Mouse (Mus musculus): ENCODE data around the gene Sytl2. TPM values are rescaled to one million over a fixed set of nuclear protein-coding genes. Genes with fewer than 3 reads are reported as not detected.

Gene Sytl2
- polyA plus RNA-seq, 1 experiment from 2014 or later, result 4.1 TPM

- no peak for ATAC-seq (ENCODE audit: borderline replicate concordance, extremely low read depth, low FRiP score, low TSS enrichment)
- 38% methylated on average over 3 of the region's 3 CpGs for WGBS
- H3K36me3 ChIP-seq, result no peaks in the 10 kb centered on the region
These were observed 11.4 kb downstream of the Sytl2 start for GRCm38 (mm10) chr7:90313421-90313820.

GRCm38 (mm10) chr7:90316823-90317222 is 14.8 kb downstream of the Sytl2 start:
- ATAC-seq (ENCODE audit: borderline replicate concordance, extremely low read depth, low FRiP score, low TSS enrichment), result no peak
- H3K4me1 ChIP-seq, result peaks cover 5% of the 10 kb centered on the region; the same call in 1 of the 2 replicates
- no peak overlapping the region for H3K4me3 ChIP-seq
- H3K9me3 ChIP-seq, result no peaks in the 10 kb centered on the region
- no peak overlapping the region for H3K4me2 ChIP-seq
- H3K36me3 ChIP-seq, result no peaks in the 10 kb centered on the region
- H3K27me3 ChIP-seq, result no peaks in the 10 kb centered on the region
- no peak overlapping the region for H3K27ac ChIP-seq
- 80% methylated on average over 2 of the region's 2 CpGs for WGBS
- H3K9ac ChIP-seq, result no peak overlapping the region

More at GRCm38 (mm10) chr7:90313421-90313820, 11.4 kb downstream of the Sytl2 start:
- H3K27ac ChIP-seq, result no peak overlapping the region
- no peak overlapping the region for H3K9ac ChIP-seq
- no peaks in the 10 kb centered on the region for H3K9me3 ChIP-seq
- no peaks in the 10 kb centered on the region for H3K27me3 ChIP-seq
- H3K4me3 ChIP-seq, result no peak overlapping the region
- no peak overlapping the region for H3K4me2 ChIP-seq
- peaks cover 5% of the 10 kb centered on the region; the same call in 1 of the 2 replicates for H3K4me1 ChIP-seq

- Histone ChIP-seq H3K27me3 (no peaks in the 10 kb centered on the region), H3K4me1 (no peaks in the 10 kb centered on the region), H3K9me3 (no peaks in the 10 kb centered on the region), H3K4me3 (no peak overlapping the region), H3K4me2 (no peak overlapping the region), H3K27ac (no peak overlapping the region), H3K36me3 (no peaks in the 10 kb centered on the region), H3K9ac (no peak overlapping the region)
- WGBS, result 76% methylated on average over 1 of the region's 1 CpGs
- ATAC-seq (ENCODE audit: borderline replicate concordance, extremely low read depth, low FRiP score, low TSS enrichment), result no peak
These were observed 17.4 kb downstream of the Sytl2 start for GRCm38 (mm10) chr7:90319446-90319845.

GRCm38 (mm10) chr7:90320124-90320523 is 18.1 kb downstream of the Sytl2 start:
- no peak overlapping the region for H3K4me2 ChIP-seq
- H3K27me3 ChIP-seq, result no peaks in the 10 kb centered on the region
- H3K4me3 ChIP-seq, result no peak overlapping the region
- H3K27ac ChIP-seq, result no peak overlapping the region
- 39% methylated on average over 5 of the region's 5 CpGs for WGBS
- no peaks in the 10 kb centered on the region for H3K9me3 ChIP-seq
- no peak overlapping the region for H3K9ac ChIP-seq
- H3K36me3 ChIP-seq, result no peaks in the 10 kb centered on the region
- no peak for ATAC-seq (ENCODE audit: borderline replicate concordance, extremely low read depth, low FRiP score, low TSS enrichment)
- no peaks in the 10 kb centered on the region for H3K4me1 ChIP-seq

GRCm38 (mm10) chr7:90325166-90325565 is 23.1 kb downstream of the Sytl2 start:
- WGBS, result 85% methylated on average over 4 of the region's 4 CpGs
- H3K9ac ChIP-seq, result no peak overlapping the region
- H3K36me3 ChIP-seq, result no peaks in the 10 kb centered on the region
- no peak overlapping the region for H3K4me2 ChIP-seq
- ATAC-seq (ENCODE audit: borderline replicate concordance, extremely low read depth, low FRiP score, low TSS enrichment), result no peak
- H3K27ac ChIP-seq, result no peak overlapping the region
- H3K27me3 ChIP-seq, result no peaks in the 10 kb centered on the region
- H3K4me3 ChIP-seq, result no peak overlapping the region
- H3K4me1 ChIP-seq, result no peaks in the 10 kb centered on the region
- no peaks in the 10 kb centered on the region for H3K9me3 ChIP-seq

GRCm38 (mm10) chr7:90330200-90330599 is 28.1 kb downstream of the Sytl2 start:
- Histone ChIP-seq H3K27ac (no peak overlapping the region), H3K4me3 (no peak overlapping the region), H3K4me1 (no peaks in the 10 kb centered on the region), H3K9ac (no peak overlapping the region), H3K27me3 (no peaks in the 10 kb centered on the region), H3K9me3 (no peaks in the 10 kb centered on the region), H3K36me3 (no peaks in the 10 kb centered on the region), H3K4me2 (no peak overlapping the region)
- ATAC-seq (ENCODE audit: borderline replicate concordance, extremely low read depth, low FRiP score, low TSS enrichment), result no peak
- 77% methylated on average over 1 of the region's 1 CpGs for WGBS

GRCm38 (mm10) chr7:90332483-90333065 is 30.5 kb downstream of the Sytl2 start:
- Histone ChIP-seq H3K9ac (no peak overlapping the region), H3K27me3 (no peaks in the 10 kb centered on the region), H3K4me3 (no peak overlapping the region), H3K27ac (no peak overlapping the region), H3K4me1 (no peaks in the 10 kb centered on the region), H3K9me3 (no peaks in the 10 kb centered on the region), H3K4me2 (no peak overlapping the region), H3K36me3 (no peaks in the 10 kb centered on the region)
- 76% methylated on average over 3 of the region's 3 CpGs for WGBS
- ATAC-seq (ENCODE audit: borderline replicate concordance, extremely low read depth, low FRiP score, low TSS enrichment), result no peak

GRCm38 (mm10) chr7:90334362-90334761 is 32.3 kb downstream of the Sytl2 start:
- Histone ChIP-seq H3K4me3 (no peak overlapping the region), H3K36me3 (no peaks in the 10 kb centered on the region), H3K4me1 (no peaks in the 10 kb centered on the region), H3K27ac (no peak overlapping the region), H3K9me3 (no peaks in the 10 kb centered on the region), H3K9ac (no peak overlapping the region), H3K4me2 (no peak overlapping the region), H3K27me3 (no peaks in the 10 kb centered on the region)
- WGBS, result 72% methylated on average over 6 of the region's 6 CpGs
- no peak for ATAC-seq (ENCODE audit: borderline replicate concordance, extremely low read depth, low FRiP score, low TSS enrichment)

GRCm38 (mm10) chr7:90334831-90335230 is 32.8 kb downstream of the Sytl2 start:
- H3K36me3 ChIP-seq, result no peaks in the 10 kb centered on the region
- 83% methylated on average over 3 of the region's 3 CpGs for WGBS

GRCm38 (mm10) chr7:90335755-90336194 is 33.7 kb downstream of the Sytl2 start:
- H3K27ac ChIP-seq, result no peak overlapping the region
- ATAC-seq (ENCODE audit: borderline replicate concordance, extremely low read depth, low FRiP score, low TSS enrichment), result no peak
- no peaks in the 10 kb centered on the region for H3K9me3 ChIP-seq
- H3K36me3 ChIP-seq, result no peaks in the 10 kb centered on the region
- no peaks in the 10 kb centered on the region for H3K4me1 ChIP-seq
- no peaks in the 10 kb centered on the region for H3K27me3 ChIP-seq
- 43% methylated on average over 3 of the region's 3 CpGs for WGBS
- H3K9ac ChIP-seq, result no peak overlapping the region
- no peak overlapping the region for H3K4me2 ChIP-seq
- no peak overlapping the region for H3K4me3 ChIP-seq

More at GRCm38 (mm10) chr7:90334831-90335230, 32.8 kb downstream of the Sytl2 start:
- no peak overlapping the region for H3K4me3 ChIP-seq
- no peak overlapping the region for H3K4me2 ChIP-seq
- ATAC-seq (ENCODE audit: borderline replicate concordance, extremely low read depth, low FRiP score, low TSS enrichment), result no peak
- H3K9me3 ChIP-seq, result no peaks in the 10 kb centered on the region
- H3K4me1 ChIP-seq, result no peaks in the 10 kb centered on the region
- no peak overlapping the region for H3K9ac ChIP-seq
- no peaks in the 10 kb centered on the region for H3K27me3 ChIP-seq
- no peak overlapping the region for H3K27ac ChIP-seq

- H3K9me3 ChIP-seq, result no peaks in the 10 kb centered on the region
- no peak overlapping the region for H3K4me2 ChIP-seq
- no peak overlapping the region for H3K9ac ChIP-seq
- H3K4me3 ChIP-seq, result no peak overlapping the region
- H3K4me1 ChIP-seq, result no peaks in the 10 kb centered on the region
- ATAC-seq (ENCODE audit: borderline replicate concordance, extremely low read depth, low FRiP score, low TSS enrichment), result no peak
- H3K27me3 ChIP-seq, result no peaks in the 10 kb centered on the region
- H3K27ac ChIP-seq, result no peak overlapping the region
- H3K36me3 ChIP-seq, result no peaks in the 10 kb centered on the region
- WGBS, result 56% methylated on average over 12 of the region's 12 CpGs
These were observed 39.3 kb downstream of the Sytl2 start for GRCm38 (mm10) chr7:90341212-90341957.

GRCm38 (mm10) chr7:90344903-90345302 is 42.9 kb downstream of the Sytl2 start:
- Histone ChIP-seq H3K27me3 (no peaks in the 10 kb centered on the region), H3K4me1 (no peaks in the 10 kb centered on the region; the same call in 1 of the 2 replicates), H3K36me3 (no peaks in the 10 kb centered on the region), H3K9ac (no peak overlapping the region), H3K4me3 (no peak overlapping the region), H3K27ac (no peak overlapping the region), H3K4me2 (no peak overlapping the region), H3K9me3 (no peaks in the 10 kb centered on the region)
- WGBS, result 69% methylated on average over 3 of the region's 3 CpGs
- no peak for ATAC-seq (ENCODE audit: borderline replicate concordance, extremely low read depth, low FRiP score, low TSS enrichment)

Data from lung, embryonic 15.5 days (tissue).